Mouse (Mus musculus) forebrain, embryonic 13.5 days (tissue): ENCODE measurements at regions not wholly inside any gene's neighbourhood (a gene's known extent, or its start where the extent isn't known, plus 50 kb on each side); places are given as distances from the start of the nearest gene placed in this dataset.

Source experiments
- ATAC-seq: fragments of 200-750 bp; cut with Nextera tagmentation; 2 replicates; pipeline ENCODE4 v1.8.0; 2017
- H3K27ac ChIP-seq: fragments of 300-500 bp; sonication (generic); 2 replicates; pipeline ENCODE4 v1.5.1; 2015; ENCODE audit warnings: inconsistent platforms, mild to moderate bottlenecking, moderate library complexity
- H3K27me3 ChIP-seq: fragments of 300-500 bp; sonication (generic); 2 replicates; pipeline ENCODE4 v1.6.1; 2015; ENCODE audit warnings: mild to moderate bottlenecking, inconsistent platforms
- H3K36me3 ChIP-seq: fragments of 300-500 bp; sonication (generic); 2 replicates; pipeline ENCODE4 v1.6.1; 2015; ENCODE audit warnings: mild to moderate bottlenecking, inconsistent platforms; ENCODE audit not compliant: poor library complexity, severe bottlenecking
- H3K4me1 ChIP-seq: fragments of 300-500 bp; sonication (generic); 2 replicates; pipeline ENCODE4 v1.6.1; 2015; ENCODE audit warnings: inconsistent platforms
- H3K4me2 ChIP-seq: fragments of 300-500 bp; sonication (generic); 2 replicates; pipeline ENCODE4 v1.6.1; 2015; ENCODE audit warnings: inconsistent platforms, mild to moderate bottlenecking, moderate library complexity
- H3K4me3 ChIP-seq: fragments of 300-500 bp; sonication (generic); 2 replicates; pipeline ENCODE4 v1.5.1; 2015; ENCODE audit warnings: mild to moderate bottlenecking, inconsistent platforms
- H3K9ac ChIP-seq: fragments of 300-500 bp; sonication (generic); 2 replicates; pipeline ENCODE4 v1.6.1; 2015; ENCODE audit warnings: mild to moderate bottlenecking, inconsistent platforms
- H3K9me3 ChIP-seq: fragments of 300-500 bp; sonication (generic); replicated peaks from 2 replicates; pipeline ENCODE4 v1.6.1; 2016; ENCODE audit warnings: inconsistent platforms
- WGBS: fragments of 180-500 bp; shearing (Covaris S2); methylation state at CpG from one replicate; pipeline ENCODE4 v1.1.7; 2015; 5-methylcytosine and 5-hydroxymethylcytosine counted together

DNA sequence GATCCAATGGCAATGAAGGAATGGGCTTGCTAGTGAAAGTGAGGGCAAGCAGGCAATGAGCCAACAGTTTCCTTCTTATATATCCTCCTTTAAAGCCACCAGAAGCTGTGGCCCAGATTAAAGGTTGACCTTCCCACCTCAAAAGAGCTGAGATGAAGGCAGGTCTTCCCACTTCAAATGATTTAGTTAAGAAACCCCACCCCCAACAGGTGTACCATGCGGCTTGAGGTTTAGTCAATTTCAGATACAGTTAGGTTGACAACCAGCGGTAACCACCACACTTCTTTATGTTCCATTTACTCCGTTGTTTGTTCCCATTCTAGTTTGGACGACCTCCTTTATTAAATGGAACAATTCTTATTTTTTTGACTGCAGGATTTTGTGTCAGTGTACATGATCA, 317.8 kb upstream of the Ptger4 start:
- Histone ChIP-seq H3K4me2 (no peak overlapping the region), H3K36me3 (no peaks in the 10 kb centered on the region), H3K4me1 (no peaks in the 10 kb centered on the region), H3K9me3 (no peaks in the 10 kb centered on the region), H3K9ac (no peak overlapping the region), H3K4me3 (no peak overlapping the region), H3K27me3 (no peaks in the 10 kb centered on the region), H3K27ac (no peak overlapping the region)
- no peak for ATAC-seq
- WGBS: 94% methylated on average over 4 of the region's 4 CpGs

DNA sequence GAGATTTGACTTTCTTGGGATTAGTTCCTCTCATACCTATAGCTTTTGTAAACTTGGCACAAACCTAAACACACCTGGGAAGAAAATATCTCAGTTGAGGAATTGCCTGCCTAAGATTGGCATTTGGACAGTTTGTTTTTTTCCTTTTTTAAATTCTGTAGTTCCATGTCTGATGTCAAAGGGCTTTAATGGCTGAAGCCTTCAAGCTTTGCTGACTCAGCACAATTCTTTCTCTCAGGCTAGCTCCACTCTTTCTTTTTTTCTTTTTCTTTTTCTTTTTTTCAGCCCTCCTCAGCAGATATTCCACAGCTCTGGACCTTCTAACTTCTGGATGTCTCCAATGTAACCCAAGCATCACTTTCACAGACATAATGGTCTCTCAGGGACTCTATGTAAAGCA, 330.4 kb upstream of the Ptger4 start:
- Histone ChIP-seq H3K4me2 (no peak overlapping the region), H3K9ac (no peak overlapping the region), H3K4me3 (no peak overlapping the region), H3K9me3 (no peaks in the 10 kb centered on the region), H3K27ac (no peak overlapping the region), H3K36me3 (no peaks in the 10 kb centered on the region), H3K4me1 (no peaks in the 10 kb centered on the region), H3K27me3 (no peaks in the 10 kb centered on the region)
- no peak for ATAC-seq

DNA sequence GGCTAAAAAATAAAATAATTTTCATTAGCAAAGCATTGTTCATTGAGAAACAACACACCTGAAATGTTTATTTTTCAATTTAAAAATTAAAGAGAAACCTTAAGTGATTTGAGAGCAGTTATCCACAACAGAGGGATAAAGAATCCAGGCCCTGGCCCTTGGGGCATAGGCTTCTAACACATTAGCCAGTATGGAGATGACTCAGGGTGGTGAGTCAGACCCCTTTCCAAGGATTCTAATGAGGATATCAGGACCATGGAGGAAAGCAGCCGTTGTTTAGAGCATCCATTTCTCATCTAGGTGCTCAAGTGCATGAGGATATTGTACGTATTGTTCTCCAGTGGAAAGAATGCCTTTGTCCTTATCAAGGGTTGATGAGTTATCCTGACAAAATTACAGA, 335.6 kb upstream of the Ptger4 start:
- 82% methylated on average over 2 of the region's 2 CpGs for WGBS
- Histone ChIP-seq H3K9ac (no peak overlapping the region), H3K9me3 (no peaks in the 10 kb centered on the region), H3K4me3 (no peak overlapping the region), H3K27me3 (no peaks in the 10 kb centered on the region), H3K36me3 (no peaks in the 10 kb centered on the region), H3K4me1 (no peaks in the 10 kb centered on the region), H3K4me2 (no peak overlapping the region), H3K27ac (no peak overlapping the region)
- ATAC-seq: no peak

DNA sequence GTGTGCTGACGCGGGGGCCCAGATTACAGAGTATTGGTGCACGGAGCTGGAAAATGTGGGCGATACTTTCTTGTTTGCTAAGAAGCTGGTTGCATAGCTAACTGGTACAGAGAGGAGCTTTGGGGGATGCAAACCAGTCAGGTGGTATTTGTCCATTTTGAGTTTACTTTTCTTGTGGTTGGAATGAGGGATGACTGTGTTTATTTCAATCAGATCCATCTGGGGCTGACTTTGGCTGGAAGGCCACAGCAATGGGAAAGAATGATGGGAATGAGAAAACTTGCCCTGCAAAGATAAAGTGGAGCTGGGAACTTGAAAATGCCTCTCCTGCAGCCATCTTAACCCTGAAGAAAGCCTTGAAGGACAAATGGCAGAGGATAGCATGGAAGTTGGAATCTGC, 336.4 kb upstream of the Ptger4 start:
- no peak overlapping the region for H3K9ac ChIP-seq
- no peak overlapping the region for H3K27ac ChIP-seq
- no peaks in the 10 kb centered on the region for H3K36me3 ChIP-seq
- no peak overlapping the region for H3K4me3 ChIP-seq
- WGBS: over 99% methylated on average over 4 of the region's 4 CpGs
- no peaks in the 10 kb centered on the region for H3K4me1 ChIP-seq
- no peaks in the 10 kb centered on the region for H3K9me3 ChIP-seq
- H3K4me2 ChIP-seq: no peak overlapping the region
- ATAC-seq: no peak
- H3K27me3 ChIP-seq: no peaks in the 10 kb centered on the region

DNA sequence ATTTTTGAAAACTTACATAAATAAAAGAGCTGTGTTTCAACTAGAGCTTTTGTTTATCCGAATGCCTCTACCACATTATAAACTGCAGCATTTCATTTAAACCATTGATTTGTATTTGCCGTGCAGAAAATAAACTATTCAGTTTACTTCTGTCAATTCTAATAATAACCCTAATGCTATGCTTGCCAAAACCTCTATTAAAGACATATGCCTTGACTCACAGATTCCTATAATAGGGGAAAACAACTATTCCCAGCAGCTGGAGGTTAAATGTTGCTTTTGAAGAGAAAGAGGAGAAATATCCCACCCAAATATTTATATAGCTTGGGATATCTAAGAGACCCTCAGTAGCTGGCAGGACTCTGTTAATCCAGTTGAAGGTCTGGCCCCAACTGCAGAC, 340.4 kb upstream of the Ptger4 start:
- WGBS: 85% methylated on average over 2 of the region's 2 CpGs
- no peak overlapping the region for H3K27ac ChIP-seq
- no peak overlapping the region for H3K4me3 ChIP-seq
- H3K36me3 ChIP-seq: no peaks in the 10 kb centered on the region
- H3K9ac ChIP-seq: no peak overlapping the region
- no peak overlapping the region for H3K4me2 ChIP-seq
- H3K4me1 ChIP-seq: no peaks in the 10 kb centered on the region
- no peak for ATAC-seq
- no peaks in the 10 kb centered on the region for H3K9me3 ChIP-seq
- no peaks in the 10 kb centered on the region for H3K27me3 ChIP-seq

DNA sequence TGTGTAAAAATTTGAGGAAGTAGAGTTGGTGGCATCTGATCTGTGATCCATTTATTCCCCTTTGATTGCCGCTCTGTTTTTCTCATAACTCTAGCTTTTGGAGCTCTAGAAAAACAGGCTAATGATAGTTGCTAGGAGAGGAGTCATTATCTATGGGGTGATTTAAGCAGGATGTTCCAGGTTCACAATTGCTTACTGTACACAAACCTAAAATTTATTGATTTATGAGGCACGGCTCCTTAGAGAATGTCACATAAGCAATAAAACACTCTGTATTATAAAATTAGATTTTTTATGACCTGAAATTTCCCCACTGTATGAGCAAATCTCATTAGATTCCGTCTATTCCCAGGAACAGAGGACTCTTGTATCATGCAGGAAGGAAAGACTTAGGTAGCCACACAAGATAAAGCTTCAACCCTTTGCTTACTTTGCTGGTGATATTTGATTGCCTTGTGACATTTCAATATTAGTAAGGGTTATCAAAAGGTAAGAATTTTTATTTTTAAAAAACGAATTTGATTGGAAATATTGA, 360.8 kb upstream of the Ptger4 start:
- Histone ChIP-seq H3K9ac (no peak overlapping the region), H3K27me3 (no peaks in the 10 kb centered on the region), H3K4me3 (no peak overlapping the region), H3K4me2 (no peak overlapping the region), H3K9me3 (no peaks in the 10 kb centered on the region), H3K36me3 (no peaks in the 10 kb centered on the region), H3K27ac (no peak overlapping the region), H3K4me1 (no peaks in the 10 kb centered on the region)
- WGBS: 68% methylated on average over 4 of the region's 4 CpGs
- ATAC-seq: no peak

DNA sequence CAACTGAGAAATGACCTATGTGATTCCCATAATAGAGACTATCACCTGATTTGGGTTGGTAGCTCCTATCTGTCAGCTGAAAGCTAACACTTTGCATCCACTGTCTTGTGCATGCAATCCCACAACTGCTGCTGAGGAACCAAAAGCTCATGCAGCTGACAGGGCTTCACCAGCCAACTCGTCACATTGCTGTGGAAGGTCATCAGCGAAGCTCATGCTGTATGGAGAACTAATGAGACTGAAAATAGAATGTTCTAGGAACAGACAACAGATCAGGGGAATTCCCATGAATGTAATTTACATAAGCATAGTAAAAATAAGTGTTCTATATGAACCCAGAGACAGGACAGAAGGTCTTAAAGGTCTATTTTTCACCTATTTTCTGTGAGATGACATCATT, 363.5 kb upstream of the Ptger4 start:
- WGBS: 80% methylated on average over 2 of the region's 2 CpGs

DNA sequence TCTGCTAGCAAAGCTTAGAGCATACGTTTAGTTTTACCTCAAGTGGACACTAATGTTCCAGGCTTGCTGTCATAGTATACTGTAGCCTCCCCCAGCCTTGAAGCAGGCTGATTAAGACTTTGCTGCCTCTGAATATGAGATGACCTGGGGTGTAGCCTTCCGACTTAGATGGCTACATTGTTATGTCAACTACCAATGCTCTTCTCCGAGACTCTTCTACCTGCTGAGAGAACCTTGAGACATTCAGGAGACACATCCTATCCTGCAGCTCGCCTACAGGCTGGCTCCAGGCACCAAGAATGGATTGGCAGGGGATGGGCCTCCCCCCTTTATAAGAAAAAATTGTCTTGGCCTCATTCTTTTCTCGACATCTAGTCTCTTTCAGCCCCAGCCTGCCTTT, 379.0 kb upstream of the Ptger4 start:
- Histone ChIP-seq H3K4me1 (no peaks in the 10 kb centered on the region), H3K9me3 (no peaks in the 10 kb centered on the region), H3K27ac (no peak overlapping the region), H3K4me3 (no peak overlapping the region), H3K9ac (no peak overlapping the region), H3K27me3 (no peaks in the 10 kb centered on the region), H3K4me2 (no peak overlapping the region), H3K36me3 (no peaks in the 10 kb centered on the region)
- WGBS: 72% methylated on average over 5 of the region's 5 CpGs
- no peak for ATAC-seq

More for the DNA sequence above, 363.5 kb upstream of the Ptger4 start:
- H3K27me3 ChIP-seq: no peaks in the 10 kb centered on the region
- no peaks in the 10 kb centered on the region for H3K4me1 ChIP-seq
- no peaks in the 10 kb centered on the region for H3K9me3 ChIP-seq
- H3K9ac ChIP-seq: no peak overlapping the region
- no peak for ATAC-seq
- no peaks in the 10 kb centered on the region for H3K36me3 ChIP-seq
- no peak overlapping the region for H3K4me3 ChIP-seq
- no peak overlapping the region for H3K4me2 ChIP-seq
- H3K27ac ChIP-seq: no peak overlapping the region

DNA sequence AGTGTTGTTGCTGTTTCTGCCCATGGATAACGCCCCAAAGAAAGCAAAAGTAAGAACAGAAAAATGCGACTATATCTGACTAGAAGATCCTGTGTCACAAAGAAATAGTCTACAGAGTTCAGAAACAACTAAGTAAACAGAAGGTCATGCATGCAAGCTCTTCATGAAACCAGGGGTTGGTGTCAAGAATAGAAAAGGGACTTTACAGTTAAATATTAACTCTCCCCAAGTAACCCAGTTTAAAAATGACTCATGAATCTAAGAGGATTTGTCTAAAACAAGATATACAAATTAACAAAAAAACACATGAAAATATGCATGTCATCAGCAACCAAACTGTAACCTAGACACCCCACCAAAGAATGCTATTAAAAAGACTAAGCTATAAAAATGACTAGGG, 381.4 kb upstream of the Ptger4 start:
- no peak overlapping the region for H3K4me3 ChIP-seq
- H3K27me3 ChIP-seq: no peaks in the 10 kb centered on the region
- H3K36me3 ChIP-seq: no peaks in the 10 kb centered on the region
- H3K9me3 ChIP-seq: no peaks in the 10 kb centered on the region
- no peaks in the 10 kb centered on the region for H3K4me1 ChIP-seq
- H3K4me2 ChIP-seq: no peak overlapping the region
- 79% methylated on average over 2 of the region's 2 CpGs for WGBS
- H3K27ac ChIP-seq: no peak overlapping the region
- H3K9ac ChIP-seq: no peak overlapping the region
- no peak for ATAC-seq

DNA sequence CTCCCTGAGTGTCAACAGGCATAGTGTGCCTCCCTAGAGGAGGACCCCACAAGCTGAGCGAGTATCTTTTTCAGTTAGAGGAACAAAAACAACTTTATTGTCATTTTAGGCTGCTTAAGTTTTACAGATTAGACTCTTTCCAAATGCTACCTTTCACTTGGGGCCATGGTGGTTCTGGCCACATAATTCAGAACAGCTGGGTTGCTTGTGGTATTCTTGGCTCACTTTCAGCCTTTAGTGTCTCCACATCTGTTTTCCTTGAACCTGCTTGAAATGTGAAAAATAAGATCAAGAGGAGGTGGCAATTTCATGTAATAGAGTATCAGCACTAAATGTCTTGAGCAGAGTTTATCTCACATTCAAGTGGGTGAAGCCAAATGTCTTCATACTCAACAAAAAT, 402.7 kb upstream of the Ptger4 start:
- H3K4me3 ChIP-seq: no peak overlapping the region
- H3K27ac ChIP-seq: no peak overlapping the region
- ATAC-seq: no peak
- no peaks in the 10 kb centered on the region for H3K36me3 ChIP-seq
- no peaks in the 10 kb centered on the region for H3K27me3 ChIP-seq
- H3K9me3 ChIP-seq: no peaks in the 10 kb centered on the region
- no peak overlapping the region for H3K4me2 ChIP-seq
- 74% methylated on average over 1 of the region's 1 CpGs for WGBS
- no peaks in the 10 kb centered on the region for H3K4me1 ChIP-seq
- H3K9ac ChIP-seq: no peak overlapping the region

DNA sequence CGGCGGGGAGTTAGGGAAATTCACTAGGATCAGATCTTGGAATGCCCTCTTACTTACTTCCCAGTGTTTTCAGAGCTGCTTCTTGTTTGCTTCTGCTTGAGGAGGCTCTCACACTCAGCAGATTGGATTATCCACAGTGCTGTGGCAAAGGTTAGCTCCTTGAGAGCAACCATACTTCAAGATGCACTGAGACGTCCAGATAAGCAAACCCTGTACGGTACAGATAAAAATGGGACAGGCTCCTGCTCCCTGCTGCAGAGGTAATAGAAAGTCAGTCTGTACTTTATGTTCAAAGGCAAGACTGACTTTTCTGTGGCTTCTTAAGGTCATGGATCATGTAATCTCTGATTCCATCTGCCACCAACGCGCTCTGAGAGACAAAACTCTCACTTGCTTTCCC, 414.8 kb upstream of the Ptger4 start:
- Histone ChIP-seq H3K27me3 (no peaks in the 10 kb centered on the region), H3K36me3 (no peaks in the 10 kb centered on the region), H3K9me3 (no peaks in the 10 kb centered on the region), H3K4me1 (no peaks in the 10 kb centered on the region), H3K4me3 (no peak overlapping the region), H3K4me2 (no peak overlapping the region), H3K9ac (no peak overlapping the region), H3K27ac (no peak overlapping the region)
- WGBS: 87% methylated on average over 6 of the region's 6 CpGs
- no peak for ATAC-seq

DNA sequence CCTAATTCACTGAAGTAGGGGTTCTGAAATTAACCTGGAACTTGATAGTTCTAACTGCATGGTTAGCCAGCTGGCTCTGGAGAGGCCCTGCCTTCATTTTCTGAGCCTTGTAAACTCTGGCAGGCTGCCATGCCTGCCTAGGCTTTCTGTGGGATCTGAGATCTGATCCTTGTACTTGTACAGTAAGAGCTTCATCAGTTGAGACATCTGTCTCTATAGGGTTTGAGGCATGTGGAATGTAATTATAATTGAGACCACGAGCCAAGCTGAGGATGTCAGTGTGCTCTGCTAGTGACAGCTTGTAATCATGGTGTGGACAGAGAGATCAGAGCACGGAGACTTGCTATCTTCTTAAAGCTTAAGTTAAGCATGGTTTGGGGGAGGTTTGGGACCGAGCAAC, 416.8 kb upstream of the Ptger4 start:
- no peak overlapping the region for H3K27ac ChIP-seq
- no peaks in the 10 kb centered on the region for H3K4me1 ChIP-seq
- H3K9ac ChIP-seq: no peak overlapping the region
- H3K36me3 ChIP-seq: no peaks in the 10 kb centered on the region
- no peak overlapping the region for H3K4me3 ChIP-seq
- no peaks in the 10 kb centered on the region for H3K27me3 ChIP-seq
- no peaks in the 10 kb centered on the region for H3K9me3 ChIP-seq
- ATAC-seq: no peak
- no peak overlapping the region for H3K4me2 ChIP-seq
- 75% methylated on average over 3 of the region's 3 CpGs for WGBS

DNA sequence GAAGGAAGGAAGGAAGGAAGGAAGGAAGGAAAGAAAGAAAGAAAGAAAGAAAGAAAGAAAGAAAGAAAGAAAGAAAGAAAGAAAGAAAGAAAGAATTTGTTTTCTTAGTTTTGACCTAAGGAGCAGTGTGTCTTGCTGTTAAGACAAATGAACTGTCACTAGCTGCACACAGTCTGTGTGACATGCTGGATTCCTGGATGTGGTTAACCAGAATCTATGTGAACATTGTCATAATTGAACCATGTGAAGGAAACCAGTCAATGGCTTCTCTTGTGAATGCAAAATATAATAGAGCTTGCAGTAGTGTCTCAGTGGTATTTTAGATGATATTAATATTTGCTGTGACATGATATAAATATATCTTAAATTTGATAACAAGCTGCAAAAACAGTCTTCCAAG, 427.8 kb upstream of the Ptger4 start:
- Histone ChIP-seq H3K4me1 (no peaks in the 10 kb centered on the region), H3K27ac (no peak overlapping the region), H3K4me3 (no peak overlapping the region), H3K4me2 (no peak overlapping the region), H3K9me3 (no peaks in the 10 kb centered on the region), H3K27me3 (no peaks in the 10 kb centered on the region), H3K36me3 (no peaks in the 10 kb centered on the region), H3K9ac (no peak overlapping the region)
- no peak for ATAC-seq
